Mouse (Mus musculus) activated CD4-positive, CD25-positive, alpha-beta regulatory T cell, adult 9 weeks (primary cell): Measurements from ENCODE around the gene Gm10354. TPM values are rescaled to one million over a fixed set of nuclear protein-coding genes. Genes with fewer than 3 reads are reported as not detected.

Experiments
- polyA plus RNA-seq: library from polyadenylated mRNA; unstranded; fragments of 100-300 nt; shearing (Covaris generic); gene quantifications from one replicate; pipeline ENCODE4 v1.2.1, GENCODE M21; 2017

Gm10354 gene
- polyA plus RNA-seq, result not detected

DNA sequence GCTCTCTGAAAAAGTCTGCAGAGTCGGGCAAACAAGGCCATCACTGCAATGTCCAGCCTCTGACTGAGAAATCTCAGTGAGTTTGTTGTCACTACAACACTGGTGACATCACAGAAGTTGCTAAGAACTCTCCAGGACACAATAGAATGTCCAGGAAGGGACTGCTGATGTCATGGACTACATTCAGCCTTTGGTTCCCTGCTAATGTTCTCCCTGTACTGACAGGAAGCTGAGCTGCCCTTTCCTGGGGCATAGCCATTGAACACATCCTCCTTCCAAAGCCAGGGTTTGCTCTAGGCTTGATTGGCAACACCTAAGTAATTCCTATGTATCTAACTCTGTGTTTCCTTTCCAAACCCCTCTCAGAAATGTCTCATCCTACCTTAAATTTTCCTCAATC, at the start of gene Gm10354:
Gene Gm10354, minus strand, starts transcription at position 101 of the 400 bp plus-strand sequence.

GRCm38 (mm10) chr5:14938329-14938728, 40.4 kb downstream of the Gm10354 start, which contains the start of gene Speer4e:
TSS of gene Speer4e (minus strand) at chr5:14938429.

Other genes starting within 250 kb of the Gm10354 start
- not detected for gene Gm9758, start 64.0 kb downstream of the Gm10354 start, polyA plus RNA-seq
- not detected for gene Speer4e, start 40.5 kb downstream of the Gm10354 start, polyA plus RNA-seq
- not detected for gene Gm17019, start 54.1 kb upstream of the Gm10354 start, polyA plus RNA-seq